Mouse (Mus musculus): Measurements from ENCODE around the gene Nhp2. TPM values are rescaled to one million over a fixed set of nuclear protein-coding genes. Genes with fewer than 3 reads are reported as not detected.
A peak's percentile ranks its signal among the peaks of the same experiment; 100 is the strongest.
"Not testable (repeated sequence)": the region's sequence is repeated elsewhere in the genome, so short reads cannot be mapped to it uniquely, and the experiment has no call there.

Gene Nhp2
- total RNA-seq, 2 experiments from 2014 or later = 141 to 285 TPM

- peak; percentile 18; the same call in 1 of the 2 replicates for ATAC-seq (replicated peaks; ENCODE audit: low FRiP score, low TSS enrichment, poor library complexity, severe bottlenecking)
These were observed 31.4 kb downstream of the Nhp2 start, which contains the start of the genes N4bp3 and D930048N14Rik for GRCm38 (mm10) chr11:51650691-51651515. TSS of gene N4bp3 (minus strand) at chr11:51650842. TSS of gene D930048N14Rik (plus strand) at chr11:51650954.

GRCm38 (mm10) chr11:51652889-51653418, 33.4 kb downstream of the Nhp2 start:
- ATAC-seq (replicated peaks; ENCODE audit: low FRiP score, low TSS enrichment, poor library complexity, severe bottlenecking) = no peak

GRCm38 (mm10) chr11:51653736-51654135, 34.2 kb downstream of the Nhp2 start:
- no peak for ATAC-seq (replicated peaks; ENCODE audit: low FRiP score, low TSS enrichment, poor library complexity, severe bottlenecking)

- ATAC-seq (replicated peaks; ENCODE audit: low FRiP score, low TSS enrichment, poor library complexity, severe bottlenecking) = no peak
These were observed 35.4 kb downstream of the Nhp2 start for GRCm38 (mm10) chr11:51654891-51655290.

- no peak for ATAC-seq (replicated peaks; ENCODE audit: low FRiP score, low TSS enrichment, poor library complexity, severe bottlenecking)
These were observed 37.4 kb downstream of the Nhp2 start for GRCm38 (mm10) chr11:51656798-51657521.

GRCm38 (mm10) chr11:51658291-51658690, 38.8 kb downstream of the Nhp2 start:
- no peak for ATAC-seq (replicated peaks; ENCODE audit: low FRiP score, low TSS enrichment, poor library complexity, severe bottlenecking)

- ATAC-seq (replicated peaks; ENCODE audit: low FRiP score, low TSS enrichment, poor library complexity, severe bottlenecking) = peak; percentile 98
These were observed 39.2 kb downstream of the Nhp2 start for GRCm38 (mm10) chr11:51658705-51659104.

- ATAC-seq (replicated peaks; ENCODE audit: low FRiP score, low TSS enrichment, poor library complexity, severe bottlenecking) = no peak
These were observed 42.4 kb downstream of the Nhp2 start for GRCm38 (mm10) chr11:51661867-51662365.

- no peak for ATAC-seq (replicated peaks; ENCODE audit: low FRiP score, low TSS enrichment, poor library complexity, severe bottlenecking)
These were observed 43.1 kb downstream of the Nhp2 start for GRCm38 (mm10) chr11:51662632-51663031.

- not testable (repeated sequence) for ATAC-seq (replicated peaks; ENCODE audit: low FRiP score, low TSS enrichment, poor library complexity, severe bottlenecking)
These were observed 45.2 kb downstream of the Nhp2 start for GRCm38 (mm10) chr11:51664747-51665146.

GRCm38 (mm10) chr11:51670846-51671245, 51.3 kb downstream of the Nhp2 start:
- no peak for ATAC-seq (replicated peaks; ENCODE audit: low FRiP score, low TSS enrichment, poor library complexity, severe bottlenecking)

- ATAC-seq (replicated peaks; ENCODE audit: low FRiP score, low TSS enrichment, poor library complexity, severe bottlenecking) = no peak
These were observed 51.8 kb downstream of the Nhp2 start for GRCm38 (mm10) chr11:51671376-51671775.

GRCm38 (mm10) chr11:51673291-51673690, 53.8 kb downstream of the Nhp2 start:
- ATAC-seq (replicated peaks; ENCODE audit: low FRiP score, low TSS enrichment, poor library complexity, severe bottlenecking) = no peak

Other genes starting within 250 kb of the Nhp2 start
- gene Phykpl, start 35.0 kb upstream of the Nhp2 start, total RNA-seq (2014; fragmentation: Nextera tagmentation) = 30.5 and 34.7 TPM in 2 replicates
- gene Phykpl, start 35.0 kb upstream of the Nhp2 start, total RNA-seq (2017) = 8.8 and 19.9 TPM in 2 replicates
- gene Hnrnpab, start 12.9 kb upstream of the Nhp2 start, total RNA-seq (2014; fragmentation: Nextera tagmentation) = 644 and 702 TPM in 2 replicates
- gene Hnrnpab, start 12.9 kb upstream of the Nhp2 start, total RNA-seq (2017) = 1,394 and 1,753 TPM in 2 replicates
- 37.0 TPM in 2 replicates for gene Rmnd5b, start 16.2 kb downstream of the Nhp2 start, total RNA-seq (2014; fragmentation: Nextera tagmentation)
- 9.5 and 17.6 TPM in 2 replicates for gene Rmnd5b, start 16.2 kb downstream of the Nhp2 start, total RNA-seq (2017)
- not detected in 2 replicates for gene N4bp3, start 31.1 kb downstream of the Nhp2 start, total RNA-seq (2014; fragmentation: Nextera tagmentation)
- 0.89 and 1.1 TPM in 2 replicates for gene N4bp3, start 31.1 kb downstream of the Nhp2 start, total RNA-seq (2017)
- gene D930048N14Rik, start 31.2 kb downstream of the Nhp2 start, total RNA-seq (2014; fragmentation: Nextera tagmentation) = not detected in 2 replicates
- not detected in 2 replicates for gene D930048N14Rik, start 31.2 kb downstream of the Nhp2 start, total RNA-seq (2017)
- gene 0610009B22Rik, start 69.1 kb downstream of the Nhp2 start, total RNA-seq (2014; fragmentation: Nextera tagmentation) = 26.9 and 27.6 TPM in 2 replicates
- 11.5 and 13.8 TPM in 2 replicates for gene 0610009B22Rik, start 69.1 kb downstream of the Nhp2 start, total RNA-seq (2017)
- gene Sec24a, start 143.9 kb downstream of the Nhp2 start, total RNA-seq (2014; fragmentation: Nextera tagmentation) = 23.5 and 30.5 TPM in 2 replicates
- 6.2 and 6.5 TPM in 2 replicates for gene Sec24a, start 143.9 kb downstream of the Nhp2 start, total RNA-seq (2017)
- 63.9 and 74.0 TPM in 2 replicates for gene Sar1b, start 144.0 kb downstream of the Nhp2 start, total RNA-seq (2014; fragmentation: Nextera tagmentation)
- 62.2 and 85.3 TPM in 2 replicates for gene Sar1b, start 144.0 kb downstream of the Nhp2 start, total RNA-seq (2017)
- 11.1 and 12.1 TPM in 2 replicates for gene Jade2, start 237.9 kb downstream of the Nhp2 start, total RNA-seq (2014; fragmentation: Nextera tagmentation)
- gene Jade2, start 237.9 kb downstream of the Nhp2 start, total RNA-seq (2017) = 7.1 and 8.9 TPM in 2 replicates

Measured in megakaryocyte-erythroid progenitor cell, adult 5-6 weeks (primary cell).